Mouse (Mus musculus): Measurements from ENCODE around the gene Dnah2.
"Not testable (repeated sequence)": the region's sequence is repeated elsewhere in the genome, so short reads cannot be mapped to it uniquely, and the experiment has no call there.

The Dnah2 gene

DNA sequence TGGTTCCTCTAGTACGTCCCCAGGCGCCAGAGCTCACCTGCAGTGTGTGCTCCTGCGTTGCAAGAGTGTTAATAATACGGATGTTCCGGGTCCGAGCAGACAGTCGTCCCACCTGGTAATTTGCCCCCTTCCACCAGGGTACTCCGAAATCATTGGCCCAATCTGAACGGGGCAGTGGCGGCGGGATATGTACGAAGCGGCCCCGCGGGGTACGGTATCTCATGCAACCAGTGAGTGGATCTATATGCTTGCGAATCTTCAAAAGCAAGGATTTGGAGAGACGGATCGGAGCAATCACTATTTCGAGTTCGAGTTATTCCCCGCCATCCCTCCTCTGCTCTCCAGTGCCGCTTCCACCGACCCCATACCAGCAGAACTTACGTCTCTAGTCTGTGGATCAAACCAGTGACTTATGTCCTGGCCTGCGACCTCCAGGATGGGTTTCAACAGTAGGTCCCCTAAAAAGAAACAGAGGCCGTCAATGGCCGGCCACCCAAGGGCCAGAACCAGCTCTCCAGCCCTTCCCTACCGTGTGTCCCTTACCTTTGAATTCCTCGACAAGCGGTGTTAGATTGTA, 154.2 kb downstream of the Dnah2 start:
- not testable (repeated sequence) for DNase-seq (ENCODE audit: low spot score in 2 of 2)

DNA sequence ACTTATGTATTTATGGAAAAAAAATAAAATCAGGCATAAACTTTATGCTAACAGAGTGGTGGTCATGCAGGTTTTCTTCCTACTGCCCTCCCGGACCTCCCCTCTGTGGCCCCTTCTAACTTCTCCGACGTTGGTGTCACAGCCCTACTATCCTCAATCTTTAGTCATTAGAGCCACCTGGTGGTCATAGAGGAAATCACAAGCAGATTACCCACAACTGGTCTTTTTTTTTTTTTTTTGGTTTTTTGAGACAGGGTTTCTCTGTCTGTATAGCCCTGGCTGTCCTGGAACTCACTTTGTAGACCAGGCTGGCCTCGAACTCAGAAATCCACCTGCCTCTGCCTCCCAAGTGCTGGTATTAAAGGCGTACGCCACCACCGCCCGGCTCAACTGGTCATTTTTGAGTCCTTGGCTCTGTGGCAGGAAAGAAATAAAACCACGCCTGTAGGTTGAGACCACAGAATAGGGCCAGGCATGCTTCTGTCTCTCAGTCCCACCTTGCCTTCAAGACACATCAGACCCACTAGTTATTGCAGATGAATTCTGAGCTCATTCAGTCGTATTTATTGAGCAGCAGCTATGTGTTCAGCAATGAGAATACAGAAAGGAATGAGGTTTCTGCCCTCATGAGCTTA, 158.4 kb downstream of the Dnah2 start:
- no peak for DNase-seq (ENCODE audit: low spot score in 2 of 2)

DNA sequence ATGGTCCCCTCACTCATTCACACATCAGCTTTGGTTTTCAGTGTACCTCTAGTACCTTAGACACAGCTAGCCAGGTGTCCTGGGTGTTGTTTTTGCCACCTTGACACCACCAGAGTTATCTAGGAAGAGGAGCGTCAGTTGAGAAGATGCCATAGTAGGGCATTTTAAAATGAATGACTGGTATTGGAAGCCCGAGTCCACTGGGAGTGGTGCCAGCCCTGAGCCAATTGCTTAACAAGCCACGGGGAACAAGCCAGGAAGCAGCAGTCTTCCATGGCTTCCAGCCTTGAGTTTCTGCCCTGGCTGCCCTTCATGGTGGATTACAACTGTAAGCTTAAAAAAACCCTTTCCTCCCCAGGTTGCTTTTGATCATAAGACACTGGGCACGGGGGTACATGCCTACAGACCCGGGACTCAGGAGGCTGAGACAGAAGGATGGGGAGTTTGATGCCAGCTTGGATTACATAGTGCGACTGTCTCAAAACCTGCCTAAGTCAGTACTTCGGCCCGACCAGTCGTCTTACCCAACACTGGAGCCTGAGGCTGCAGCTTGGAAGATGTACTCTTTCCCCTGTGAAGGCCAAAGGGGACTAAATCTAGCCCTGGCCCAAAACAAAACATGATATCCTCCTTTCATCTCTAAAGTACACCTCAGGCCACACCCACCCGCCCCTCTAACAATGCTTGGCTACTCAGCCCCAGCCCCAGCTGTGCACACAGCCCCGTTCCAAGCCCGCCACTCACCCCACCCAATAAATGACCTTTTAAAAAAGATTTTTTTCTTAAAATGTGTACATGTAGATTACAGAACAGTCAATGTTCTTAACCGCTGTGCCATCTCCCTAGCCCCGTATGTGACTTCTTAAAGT, 159.1 kb downstream of the Dnah2 start:
- no peak for DNase-seq (ENCODE audit: low spot score in 2 of 2)

DNA sequence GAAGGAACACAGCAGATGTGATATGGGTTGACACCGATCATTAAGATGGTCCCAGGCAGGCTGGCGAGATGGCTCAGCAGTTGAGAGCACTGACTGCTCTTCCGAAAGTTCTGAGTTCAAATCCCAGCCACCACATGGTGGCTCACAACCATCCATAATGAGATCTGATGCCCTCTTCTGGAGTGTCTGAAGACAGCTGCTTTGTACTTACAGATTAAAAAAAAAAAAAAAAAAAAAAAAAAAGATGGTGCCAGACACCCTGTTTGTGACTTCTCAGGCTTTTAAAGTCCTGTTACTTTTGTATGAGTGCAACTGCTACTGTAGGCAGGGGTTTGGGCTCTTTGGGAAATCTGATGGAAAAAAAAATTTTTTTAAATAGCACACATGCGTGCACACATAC, 160.2 kb downstream of the Dnah2 start:
- DNase-seq (ENCODE audit: low spot score in 2 of 2): no peak

DNA sequence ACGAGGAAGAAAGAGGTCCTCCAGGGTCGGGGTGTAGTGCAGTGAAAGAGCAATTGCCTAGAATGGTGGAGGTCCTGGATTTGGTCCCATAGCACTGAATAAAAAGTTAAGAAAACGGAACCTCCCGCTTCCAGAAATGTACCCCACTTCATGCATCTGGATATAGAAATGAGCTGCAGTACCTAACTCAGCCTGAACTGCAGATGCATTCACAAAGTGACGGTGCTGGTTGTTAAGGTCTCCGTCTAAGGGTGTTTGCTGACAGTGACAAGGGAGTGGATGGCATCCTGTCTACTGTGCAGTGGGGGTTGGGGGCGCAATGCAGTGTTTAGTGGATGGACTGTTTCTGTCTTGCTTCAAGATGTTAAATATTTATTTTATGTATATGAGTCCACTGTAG, 162.2 kb downstream of the Dnah2 start:
- DNase-seq (ENCODE audit: low spot score in 2 of 2): no peak

DNA sequence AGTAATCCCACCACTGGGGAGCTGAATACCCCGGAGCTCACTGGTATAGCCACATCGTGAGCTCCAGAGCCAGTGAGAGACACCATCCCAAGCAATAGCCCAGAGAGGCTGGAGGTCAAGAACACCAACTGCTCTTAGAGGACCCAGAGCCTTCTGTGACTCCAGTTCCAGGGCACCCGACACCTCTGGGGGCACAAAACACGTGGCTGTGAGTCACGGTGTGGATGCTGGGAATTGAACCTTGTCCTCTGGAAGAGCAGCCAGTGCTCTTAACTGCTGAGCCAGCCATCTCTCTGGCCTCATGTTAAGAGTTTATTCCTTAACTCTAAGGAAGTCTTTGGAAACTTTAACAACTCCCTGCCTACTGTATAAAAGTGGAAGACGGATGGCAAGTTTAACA, 163.9 kb downstream of the Dnah2 start:
- DNase-seq (ENCODE audit: low spot score in 2 of 2): no peak

DNA sequence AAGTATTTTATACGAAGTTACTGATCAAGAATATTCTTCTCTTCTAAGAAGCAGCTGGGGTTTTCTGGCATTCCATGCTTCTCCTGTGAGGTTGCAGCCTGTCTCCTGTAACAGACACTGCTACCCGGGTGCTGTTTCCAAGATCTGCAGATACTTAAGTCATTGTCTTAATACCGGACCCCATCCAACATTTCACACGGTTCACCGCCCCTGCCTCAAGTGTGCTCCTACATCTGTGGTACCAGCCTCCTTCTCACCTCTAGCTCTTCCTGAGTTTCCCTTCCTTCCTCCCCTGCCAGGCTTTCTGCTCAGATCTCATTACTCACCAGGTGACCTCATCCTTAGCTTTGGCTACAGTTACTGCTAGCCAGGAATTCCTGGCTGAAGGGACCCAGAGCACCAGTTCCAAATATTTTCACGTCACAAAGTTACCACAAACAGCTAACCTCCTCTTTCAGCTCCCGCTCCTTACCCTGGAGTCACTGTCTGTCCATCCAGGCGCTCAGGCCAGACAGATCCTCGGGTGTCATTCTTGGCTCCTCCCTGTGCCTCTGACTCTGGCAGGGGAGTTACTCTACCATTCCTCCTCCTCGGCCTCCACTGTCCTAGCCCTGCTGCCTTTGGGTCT, 166.3 kb downstream of the Dnah2 start:
- DNase-seq (ENCODE audit: low spot score in 2 of 2): no peak

DNA sequence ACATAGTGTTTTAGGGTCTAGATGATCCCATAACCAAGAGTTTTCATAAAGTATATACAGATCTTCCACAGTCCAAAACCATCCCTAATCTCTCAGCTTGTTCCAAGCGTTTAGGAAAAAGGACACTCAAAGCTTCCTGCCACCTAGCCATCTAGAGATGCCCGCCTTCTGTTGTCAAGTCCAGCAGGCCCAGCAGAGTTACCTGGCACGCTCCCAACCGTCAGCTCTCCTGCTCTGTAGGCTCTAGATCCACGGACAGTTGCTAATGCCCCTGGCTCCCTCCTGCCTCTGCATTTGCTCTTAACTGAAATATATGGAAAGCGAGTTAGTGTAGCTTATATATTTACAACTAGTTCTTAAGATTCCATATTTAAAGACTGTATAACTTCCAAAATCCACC, 167.6 kb downstream of the Dnah2 start:
- DNase-seq (ENCODE audit: low spot score in 2 of 2): no peak

DNA sequence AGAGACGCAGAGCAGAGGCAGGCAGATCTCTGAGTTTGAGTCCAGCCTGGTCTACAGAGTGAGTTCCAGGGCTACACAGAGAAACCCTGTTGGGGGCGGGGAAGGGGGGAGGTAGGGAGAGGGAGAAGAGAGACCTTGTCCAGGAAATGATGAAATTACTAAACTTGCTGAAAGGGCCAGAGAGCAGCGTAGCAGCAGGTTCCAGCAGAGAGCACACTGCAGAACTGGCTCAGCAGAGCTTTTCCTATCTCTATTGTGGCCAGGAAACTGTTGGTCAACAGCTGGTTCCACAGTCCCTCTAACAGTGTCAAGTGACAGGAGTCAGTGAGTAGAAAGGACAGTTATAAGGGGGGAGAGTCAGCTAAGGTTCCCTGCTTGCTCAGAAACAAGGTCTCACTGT, 169.3 kb downstream of the Dnah2 start:
- DNase-seq (ENCODE audit: low spot score in 2 of 2): no peak

DNA sequence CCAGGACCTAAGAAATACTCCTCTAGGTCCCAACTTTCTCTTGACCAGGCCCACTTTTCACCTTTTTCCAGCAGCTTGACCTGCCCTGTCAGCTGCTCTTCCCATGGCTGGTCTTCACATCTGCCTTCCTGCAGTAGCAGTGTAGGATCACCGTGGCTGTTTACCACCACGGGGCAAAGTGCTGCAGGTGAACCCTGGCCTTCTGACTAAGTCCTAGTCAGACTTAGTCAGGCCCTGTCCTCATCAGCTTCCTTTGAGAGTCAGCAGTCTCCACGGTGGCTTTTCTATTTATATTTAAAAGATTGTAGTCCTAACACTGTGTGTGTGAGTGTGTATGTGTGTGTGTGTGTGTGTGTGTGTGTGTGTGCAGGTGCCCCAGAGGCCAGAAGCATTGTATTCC, 171.1 kb downstream of the Dnah2 start:
- no peak for DNase-seq (ENCODE audit: low spot score in 2 of 2)

DNA sequence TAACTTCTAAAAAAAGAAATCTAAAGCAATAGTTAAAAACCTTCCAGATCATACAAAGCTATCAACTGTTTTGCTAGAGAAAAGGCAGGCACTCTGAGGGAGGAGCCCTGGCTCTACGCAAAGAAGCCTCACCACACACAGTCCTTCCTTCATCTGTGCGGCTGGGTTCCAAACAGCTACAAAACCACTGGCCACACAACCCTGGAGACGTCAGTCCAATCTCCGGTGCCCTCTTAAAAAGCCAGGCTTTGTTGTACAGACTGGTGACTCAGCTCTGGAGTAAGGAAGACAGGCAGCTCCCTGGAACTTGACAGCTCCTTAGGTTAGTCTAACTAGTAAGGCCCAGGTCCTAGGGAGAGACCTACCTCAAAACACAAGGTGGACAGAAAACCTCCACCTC, 173.3 kb downstream of the Dnah2 start:
- no peak for DNase-seq (ENCODE audit: low spot score in 2 of 2)

DNA sequence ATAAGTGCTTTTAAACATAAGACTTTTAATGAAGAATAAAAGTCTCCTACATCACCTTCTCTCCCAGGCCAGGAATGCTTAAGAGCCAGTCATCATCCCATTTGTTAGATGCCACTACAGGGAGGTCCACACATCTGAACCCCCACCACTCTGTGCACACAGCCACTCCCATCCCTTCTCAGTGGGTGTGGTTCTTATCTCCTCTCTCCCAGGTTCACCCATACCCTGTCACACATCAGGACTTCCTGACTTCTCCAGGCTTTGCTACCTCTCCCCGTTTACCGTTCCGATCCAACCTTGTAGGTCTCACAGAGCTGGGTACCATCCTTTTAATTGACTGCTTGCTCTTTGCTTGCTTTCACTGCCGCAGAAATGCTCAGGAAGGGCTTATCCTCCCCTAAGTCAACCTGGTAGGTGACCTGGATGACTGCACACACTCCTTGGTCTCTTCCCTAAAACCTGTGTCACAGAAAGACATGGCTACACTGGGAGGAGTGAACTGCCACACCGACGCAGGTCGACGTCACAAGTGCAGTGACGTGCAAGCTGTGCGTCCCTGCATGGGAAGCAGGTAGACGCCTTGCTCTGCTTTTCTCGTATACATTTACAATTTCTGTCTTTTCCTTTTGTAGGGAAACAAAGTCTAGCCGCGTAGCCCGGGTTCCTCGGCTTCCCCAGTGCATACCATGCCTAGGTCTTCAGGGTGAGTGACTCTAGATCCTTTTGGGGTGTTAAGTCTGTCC, 175.5 kb downstream of the Dnah2 start:
- DNase-seq (ENCODE audit: low spot score in 2 of 2): no peak

DNA sequence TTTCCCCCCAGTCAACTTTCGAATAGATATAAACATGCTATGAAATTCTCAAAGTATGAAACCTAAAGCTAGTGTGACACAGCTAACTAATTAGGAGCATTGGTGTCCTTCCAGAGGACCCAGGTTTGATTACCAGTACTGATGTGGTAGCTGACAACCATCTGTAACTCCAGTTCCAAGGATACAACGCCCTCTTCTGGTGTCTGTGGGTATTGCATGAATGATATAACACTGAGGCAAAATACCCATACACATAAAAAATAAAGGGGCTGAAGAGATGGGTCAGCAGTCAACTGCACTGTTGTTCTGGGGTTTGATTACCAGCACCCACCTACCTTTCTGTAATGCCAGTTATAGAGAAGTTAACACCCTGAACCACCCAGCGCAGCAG, 176.1 kb downstream of the Dnah2 start:
- DNase-seq (ENCODE audit: low spot score in 2 of 2): no peak

DNA sequence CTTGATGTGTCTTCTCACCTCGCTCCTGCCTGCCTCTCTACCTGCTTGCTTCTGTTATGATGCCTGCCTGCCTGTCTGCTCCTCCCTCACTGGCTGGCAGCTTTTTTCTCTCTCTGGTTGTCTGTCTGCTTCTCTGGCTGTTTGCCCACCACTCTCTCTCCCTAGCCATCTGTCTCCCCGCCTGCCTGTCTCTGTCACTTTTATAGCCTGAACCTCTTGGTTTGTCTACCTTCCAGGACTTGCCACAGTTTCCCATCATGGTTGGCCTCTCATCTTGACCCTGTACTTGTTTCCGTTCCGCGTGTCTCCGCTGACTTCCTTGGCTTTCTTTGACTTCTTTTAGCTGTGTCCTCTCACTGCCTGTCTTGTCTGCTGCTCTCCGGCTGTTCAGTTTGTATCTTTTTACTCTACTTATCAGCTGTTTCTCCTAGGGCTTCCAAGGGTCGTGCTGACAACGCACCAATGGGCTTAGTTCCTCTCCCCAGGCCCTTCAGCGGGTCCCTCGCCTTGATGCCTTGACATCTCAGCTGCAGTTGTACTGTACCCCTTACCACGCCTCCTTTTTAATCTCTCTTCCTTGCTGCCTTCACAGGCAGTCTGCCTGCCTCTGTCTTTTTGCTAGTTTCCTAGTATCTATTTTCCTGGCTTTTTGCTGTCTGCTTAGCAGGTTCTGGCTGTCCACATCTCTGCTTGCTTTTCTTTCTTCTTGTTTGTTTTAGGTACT, 176.7 kb downstream of the Dnah2 start:
- no peak for DNase-seq (ENCODE audit: low spot score in 2 of 2)

DNA sequence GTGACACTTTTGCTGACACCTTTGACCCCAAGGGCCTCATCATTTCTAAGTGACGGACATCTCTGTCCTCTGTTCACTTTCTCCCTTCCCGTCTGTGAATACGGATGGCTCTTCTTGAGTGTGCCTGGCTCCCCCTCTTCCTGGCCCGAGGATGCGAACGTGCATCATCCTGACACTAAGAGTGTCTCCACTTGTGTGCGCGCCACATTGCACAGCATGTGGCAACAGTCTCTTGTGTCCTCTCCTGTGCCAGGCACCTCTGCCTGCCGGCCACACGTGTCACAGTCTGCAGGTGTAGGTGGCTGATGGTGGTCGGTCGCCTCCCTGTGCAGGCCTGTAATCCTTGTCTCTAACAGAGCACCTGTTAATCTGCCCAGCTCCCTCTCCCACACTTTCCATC, 177.3 kb downstream of the Dnah2 start:
- DNase-seq (ENCODE audit: low spot score in 2 of 2): no peak

DNA sequence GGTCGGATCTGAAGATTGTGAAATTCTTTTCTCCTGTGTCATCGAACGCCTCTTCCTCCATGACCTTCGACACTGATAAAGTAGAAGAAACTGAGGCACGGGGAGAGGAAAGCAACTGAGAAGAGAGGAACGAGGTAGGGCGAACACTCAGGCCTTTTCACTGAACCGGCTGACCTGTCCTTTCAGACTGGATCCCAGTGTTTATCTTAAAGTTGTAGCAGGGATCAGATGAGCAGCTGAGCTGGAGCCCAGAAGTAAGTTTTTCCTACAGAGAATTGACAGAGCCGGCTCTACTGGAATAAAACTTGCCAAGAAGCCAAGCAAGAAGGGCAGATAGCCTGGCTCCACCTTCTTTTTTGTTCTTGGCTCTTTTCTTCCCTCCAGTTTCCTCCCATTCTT, 178.1 kb downstream of the Dnah2 start:
- DNase-seq (ENCODE audit: low spot score in 2 of 2): no peak

Measured in urinary bladder, postnatal 4 days (tissue).